Comparison of ENCODE assay signal across 15 mouse cellular contexts in the genomic region with DNA sequence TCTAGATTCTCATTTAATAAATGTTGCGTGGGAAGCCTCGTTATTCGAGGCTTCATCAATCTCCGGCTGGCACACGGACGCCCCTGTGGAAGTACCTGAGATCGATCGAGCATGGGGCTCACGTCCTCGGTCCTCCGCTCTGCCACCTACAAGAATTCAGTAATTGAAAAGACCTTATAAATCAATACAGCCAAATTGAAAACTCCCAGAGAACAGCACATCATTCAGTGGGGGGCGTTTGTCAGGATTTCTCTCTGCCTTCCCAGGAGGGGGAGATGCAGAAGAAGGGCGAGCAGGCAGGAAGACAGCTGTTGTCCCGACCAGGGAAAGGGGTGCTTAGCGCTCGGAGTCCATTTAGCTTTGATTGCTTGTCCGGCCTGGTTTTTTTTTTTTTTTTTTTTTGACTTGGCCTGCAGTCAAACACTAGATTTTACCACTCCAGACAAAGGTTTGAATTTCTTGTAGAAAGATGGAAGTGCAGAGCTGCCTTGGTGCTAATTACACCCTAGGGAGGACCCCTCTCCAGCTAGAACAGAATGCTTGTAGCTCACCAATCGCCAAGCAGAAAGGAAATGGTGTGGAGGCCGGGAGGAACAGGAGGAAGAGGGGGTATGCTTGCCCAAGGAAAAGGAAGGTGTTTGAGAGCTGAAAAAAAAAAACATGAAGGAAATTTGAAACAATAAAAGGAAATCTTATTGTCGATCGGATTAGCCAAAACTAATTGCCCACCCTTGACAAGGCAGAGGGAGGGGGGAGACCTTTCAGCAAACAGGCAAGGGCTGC. TPM values are rescaled to one million over a fixed set of nuclear protein-coding genes. Genes with fewer than 3 reads are reported as not detected.
DNase-seq lines count a peak whose midpoint lies in the region; ATAC-seq and TF ChIP-seq lines count a peak whose summit lies in the region.
"Had no signal": no experiment of that assay in that cellular context is flagged by ENCODE, and none has a peak within 500 bp of the region (broad histone marks: within the 10 kb centered on the region; RNA-seq: fewer than 3 reads in every experiment).

No protein-coding gene starts in this region.

- no peak for TF ChIP-seq POLR2A in heart, adult 2 months (IDR thresholded peaks at IDR 0.05; ENCODE audit: insufficient read depth, low read depth, low read length)

- H3K36me3 ChIP-seq in heart, adult 2 months (ENCODE audit: control insufficient read depth, insufficient read depth, low read length) = no peaks in the 10 kb centered on the region
- H3K36me3 ChIP-seq in heart, embryonic 10.5 days = no peaks in the 10 kb centered on the region
- H3K36me3 ChIP-seq in embryonic facial prominence, embryonic 14.5 days (ENCODE audit: control insufficient read depth, insufficient read depth, low read length) = no peaks in the 10 kb centered on the region
- H3K36me3 ChIP-seq in hindbrain, embryonic 11.5 days (ENCODE audit: control insufficient read depth, insufficient read depth, low read length) = no peaks in the 10 kb centered on the region
- H3K36me3 ChIP-seq: heart, embryonic 13.5 days had no signal

- no peak for TF ChIP-seq CTCF in heart, adult 2 months (IDR thresholded peaks at IDR 0.05)

- no peak overlapping the region for H3K4me2 ChIP-seq in embryonic facial prominence, embryonic 14.5 days (ENCODE audit: low read depth, low read length)
- H3K4me2 ChIP-seq in hindbrain, embryonic 11.5 days (replicated peaks; ENCODE audit: low read depth, low read length) = no peak overlapping the region
- H3K4me2 ChIP-seq: heart, embryonic 13.5 days had no signal

- 43% methylated on average over 21 of the region's 21 CpGs for WGBS in heart, adult 2 months
- WGBS in heart, embryonic 10.5 days = 64% methylated on average over 21 of the region's 21 CpGs
- 53% methylated on average over 21 of the region's 21 CpGs for WGBS in embryonic facial prominence, embryonic 14.5 days
- WGBS in hindbrain, embryonic 11.5 days = 60% methylated on average over 21 of the region's 21 CpGs

- H3K27me3 ChIP-seq in heart, adult 2 months (ENCODE audit: control insufficient read depth, insufficient read depth, low read length) = no peaks in the 10 kb centered on the region
- H3K27me3 ChIP-seq in heart, embryonic 10.5 days (ENCODE audit: insufficient read depth, poor library complexity, severe bottlenecking) = peaks cover 5% of the 10 kb centered on the region; the same call in 1 of the 2 replicates
- no peaks in the 10 kb centered on the region for H3K27me3 ChIP-seq in embryonic facial prominence, embryonic 14.5 days (replicated peaks; ENCODE audit: control insufficient read depth, insufficient read depth, low read length)
- no peaks in the 10 kb centered on the region for H3K27me3 ChIP-seq in hindbrain, embryonic 11.5 days (ENCODE audit: control insufficient read depth, insufficient read depth, low read length)

- ATAC-seq in embryonic facial prominence, embryonic 14.5 days (ENCODE audit: low read depth) = no peak; the same call in 1 of the 2 replicates
- no peak for ATAC-seq in hindbrain, embryonic 11.5 days (ENCODE audit: low FRiP score)
- ATAC-seq: Patski had no signal

- H3K4me1 ChIP-seq in heart, adult 2 months (ENCODE audit: control insufficient read depth, insufficient read depth, low read length) = peaks cover 3% of the 10 kb centered on the region
- no peaks in the 10 kb centered on the region for H3K4me1 ChIP-seq in heart, embryonic 10.5 days
- H3K4me1 ChIP-seq in embryonic facial prominence, embryonic 14.5 days (ENCODE audit: control insufficient read depth, insufficient read depth, low read length) = no peaks in the 10 kb centered on the region
- H3K4me1 ChIP-seq in hindbrain, embryonic 11.5 days (replicated peaks; ENCODE audit: control insufficient read depth, insufficient read depth, low read length) = no peaks in the 10 kb centered on the region
- H3K4me1 ChIP-seq: heart, embryonic 13.5 days had no signal

- H3K9ac ChIP-seq in heart, adult 2 months (ENCODE audit: low read depth, low read length) = no peak overlapping the region
- no peak overlapping the region for H3K9ac ChIP-seq in embryonic facial prominence, embryonic 14.5 days (ENCODE audit: low read depth, low read length)
- no peak overlapping the region for H3K9ac ChIP-seq in hindbrain, embryonic 11.5 days (ENCODE audit: low read depth, low read length)
- H3K9ac ChIP-seq: heart, embryonic 13.5 days had no signal

- peak; percentile 23 to 24 for DNase-seq in heart, adult 2 months
- no peak for DNase-seq in heart, embryonic 10.5 days (ENCODE audit: low spot score)
- DNase-seq in embryonic facial prominence, embryonic 14.5 days (ENCODE audit: low spot score) = peak; percentile 43
- no peak for DNase-seq in hindbrain, embryonic 11.5 days (ENCODE audit: low spot score)
- peak; percentile 27 to 50 for DNase-seq in kidney, postnatal 25 days
- no peak for DNase-seq in ovary, postnatal 36 days (ENCODE audit: low spot score)
- no peak for DNase-seq in spleen, postnatal 10 days (ENCODE audit: low spot score in 2 of 2)
- no peak for DNase-seq in spleen, postnatal 4 days (ENCODE audit: low spot score in 2 of 2)
- DNase-seq: cerebellum, postnatal 25 days; layer of hippocampus, adult 9-11 months had no signal

- no peaks in the 10 kb centered on the region for H3K9me3 ChIP-seq in heart, embryonic 10.5 days
- no peaks in the 10 kb centered on the region for H3K9me3 ChIP-seq in embryonic facial prominence, embryonic 14.5 days (ENCODE audit: control insufficient read depth, low read length)
- no peaks in the 10 kb centered on the region for H3K9me3 ChIP-seq in hindbrain, embryonic 11.5 days (ENCODE audit: control insufficient read depth, low read length)
- H3K9me3 ChIP-seq: heart, embryonic 13.5 days had no signal

- no peaks in the 10 kb centered on the region for H3K79me2 ChIP-seq in heart, adult 2 months (replicated peaks; ENCODE audit: control insufficient read depth, insufficient read depth, low read length)

- no peak for TF ChIP-seq EP300 in heart, adult 2 months (IDR thresholded peaks at IDR 0.05; ENCODE audit: insufficient read depth, low read depth, low read length)

- no peak overlapping the region for H3K27ac ChIP-seq in heart, adult 2 months
- no peak overlapping the region for H3K27ac ChIP-seq in heart, embryonic 10.5 days
- no peak overlapping the region for H3K27ac ChIP-seq in embryonic facial prominence, embryonic 14.5 days (replicated peaks; ENCODE audit: low read depth, low read length)
- H3K27ac ChIP-seq in hindbrain, embryonic 11.5 days (ENCODE audit: low read depth, low read length) = peak overlapping the region; percentile 44; the same call in 1 of the 2 replicates
- H3K27ac ChIP-seq: heart, embryonic 13.5 days had no signal

- intact Hi-C loops in heart, adult 2 months (cut with DNase I) = loop anchor here (5.0 kb wide), 1 partner anchor 67 kb away; no protein-coding TSS in a partner anchor

- no peak overlapping the region; the same call in 1 of the 2 replicates for H3K4me3 ChIP-seq in heart, adult 2 months
- no peak overlapping the region for H3K4me3 ChIP-seq in heart, embryonic 10.5 days
- H3K4me3 ChIP-seq in embryonic facial prominence, embryonic 14.5 days (ENCODE audit: low read depth, low read length) = no peak overlapping the region
- H3K4me3 ChIP-seq in hindbrain, embryonic 11.5 days (ENCODE audit: low read depth, low read length) = no peak overlapping the region
- H3K4me3 ChIP-seq: heart, embryonic 13.5 days had no signal

RNA-seq across cellular contexts. Expression of gene 1700069L16Rik, which starts 20.6 kb away (rescaled TPM):
- total RNA-seq in heart, adult 2 months (2021) = not detected
- not detected in 2 replicates for polyA plus RNA-seq in heart, adult 2 months (2012; rRNA removed)
- polyA plus RNA-seq in heart, embryonic 10.5 days (2016; fragmentation: Nextera tagmentation; extraction: Ambion mirVana) = not detected in 2 replicates
- not detected in 2 replicates for polyA plus RNA-seq in embryonic facial prominence, embryonic 14.5 days (2014; fragmentation: Nextera tagmentation; extraction: Ambion mirVana)
- polyA plus RNA-seq in hindbrain, embryonic 11.5 days (2014; fragmentation: Nextera tagmentation; extraction: Ambion mirVana) = not detected in 2 replicates
- total RNA-seq: adrenal gland, postnatal 36 days; liver, adult 2 months; monocyte, adult 5-6 weeks had no signal
- polyA plus RNA-seq: heart, embryonic 13.5 days; liver, adult 2 months; Patski had no signal

RNA-seq across cellular contexts. Expression of gene Ficd, which starts 31.6 kb away (rescaled TPM):
- total RNA-seq in heart, adult 2 months (2021) = 1 to 10 TPM; 8.7 to 9.3 TPM
- polyA plus RNA-seq in heart, adult 2 months (2012; rRNA removed) = 7.2 and 7.7 TPM in 2 replicates
- 5.3 and 6.4 TPM in 2 replicates for polyA plus RNA-seq in heart, embryonic 10.5 days (2016; fragmentation: Nextera tagmentation; extraction: Ambion mirVana)
- 5.4 and 6.4 TPM in 2 replicates for polyA plus RNA-seq in embryonic facial prominence, embryonic 14.5 days (2014; fragmentation: Nextera tagmentation; extraction: Ambion mirVana)
- 3.3 and 3.8 TPM in 2 replicates for polyA plus RNA-seq in hindbrain, embryonic 11.5 days (2014; fragmentation: Nextera tagmentation; extraction: Ambion mirVana)

RNA-seq across cellular contexts. Expression of gene Cmklr1, which starts 53.8 kb away (rescaled TPM):
- 10 to 100 TPM; 22.0 to 28.5 TPM for total RNA-seq in heart, adult 2 months (2021)
- polyA plus RNA-seq in heart, adult 2 months (2012; rRNA removed) = 42.0 and 43.6 TPM in 2 replicates
- 1.3 and 3.3 TPM in 2 replicates for polyA plus RNA-seq in heart, embryonic 10.5 days (2016; fragmentation: Nextera tagmentation; extraction: Ambion mirVana)
- polyA plus RNA-seq in embryonic facial prominence, embryonic 14.5 days (2014; fragmentation: Nextera tagmentation; extraction: Ambion mirVana) = 4.6 and 7.8 TPM in 2 replicates
- 1.1 and 3.1 TPM in 2 replicates for polyA plus RNA-seq in hindbrain, embryonic 11.5 days (2014; fragmentation: Nextera tagmentation; extraction: Ambion mirVana)
- polyA plus RNA-seq: Patski had no signal

Comparison
In these comparisons a context has a peak if more than half of its experiments do, and no peak if none do; other contexts are left out.
1. DNase-seq: peak in heart, adult 2 months (2 of 2), embryonic facial prominence, embryonic 14.5 days (single experiment) and kidney, postnatal 25 days (2 of 2); none in heart, embryonic 10.5 days (single experiment), hindbrain, embryonic 11.5 days (single experiment), ovary, postnatal 36 days (single experiment), spleen, postnatal 10 days (0 of 2) and spleen, postnatal 4 days (0 of 2).